Mouse (Mus musculus): ENCODE measurements around the gene Wfdc11. TPM values are rescaled to one million over a fixed set of nuclear protein-coding genes. Genes with fewer than 3 reads are reported as not detected.
"Not testable (repeated sequence)": the region's sequence is repeated elsewhere in the genome, so short reads cannot be mapped to it uniquely, and the experiment has no call there.

The Wfdc11 gene
- polyA plus RNA-seq, 1 experiment from 2014 or later: not detected

GRCm38 (mm10) chr2:164676103-164676502, 2.2 kb upstream of the Wfdc11 start:
- WGBS (ENCODE audit: missing documents): 87% methylated on average over 7 of the region's 7 CpGs
- H3K36me3 ChIP-seq (ENCODE audit: inconsistent target): no peaks in the 10 kb centered on the region
- H3K4me3 ChIP-seq (ENCODE audit: inconsistent target): no peak overlapping the region
- H3K79me2 ChIP-seq (ENCODE audit: inconsistent target): no peaks in the 10 kb centered on the region
- H3K27ac ChIP-seq: no peak overlapping the region

GRCm38 (mm10) chr2:164670938-164671337, 2.9 kb downstream of the Wfdc11 start:
- no peak overlapping the region for H3K4me3 ChIP-seq (ENCODE audit: inconsistent target)
- H3K36me3 ChIP-seq (ENCODE audit: inconsistent target): no peaks in the 10 kb centered on the region
- 33% methylated on average over 1 of the region's 1 CpGs for WGBS (ENCODE audit: missing documents)
- H3K27ac ChIP-seq: no peak overlapping the region
- no peaks in the 10 kb centered on the region for H3K79me2 ChIP-seq (ENCODE audit: inconsistent target)

DNA sequence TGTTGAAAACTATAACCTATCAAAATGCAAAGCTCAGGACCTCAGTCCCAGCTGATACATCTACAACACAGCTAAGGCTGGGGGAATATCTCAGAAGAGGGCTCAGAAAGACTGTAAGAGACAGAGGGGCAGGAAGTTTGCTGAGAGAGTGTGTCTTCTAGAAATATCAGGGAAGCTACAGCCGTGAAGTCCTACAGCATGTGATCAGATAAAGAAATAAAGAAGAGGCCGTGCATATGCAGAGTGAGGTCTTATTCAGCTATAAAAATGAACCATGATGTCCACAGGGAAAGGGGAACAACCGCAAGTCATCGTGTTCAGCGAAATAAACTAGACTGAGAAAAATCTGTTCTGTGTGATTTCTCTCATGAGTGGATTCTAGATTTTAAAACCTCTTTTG, 3.6 kb downstream of the Wfdc11 start:
- WGBS (ENCODE audit: missing documents): 82% methylated on average over 5 of the region's 5 CpGs
- H3K4me3 ChIP-seq (ENCODE audit: inconsistent target): no peak overlapping the region
- no peak overlapping the region for H3K27ac ChIP-seq
- H3K79me2 ChIP-seq (ENCODE audit: inconsistent target): no peaks in the 10 kb centered on the region
- H3K36me3 ChIP-seq (ENCODE audit: inconsistent target): no peaks in the 10 kb centered on the region

DNA sequence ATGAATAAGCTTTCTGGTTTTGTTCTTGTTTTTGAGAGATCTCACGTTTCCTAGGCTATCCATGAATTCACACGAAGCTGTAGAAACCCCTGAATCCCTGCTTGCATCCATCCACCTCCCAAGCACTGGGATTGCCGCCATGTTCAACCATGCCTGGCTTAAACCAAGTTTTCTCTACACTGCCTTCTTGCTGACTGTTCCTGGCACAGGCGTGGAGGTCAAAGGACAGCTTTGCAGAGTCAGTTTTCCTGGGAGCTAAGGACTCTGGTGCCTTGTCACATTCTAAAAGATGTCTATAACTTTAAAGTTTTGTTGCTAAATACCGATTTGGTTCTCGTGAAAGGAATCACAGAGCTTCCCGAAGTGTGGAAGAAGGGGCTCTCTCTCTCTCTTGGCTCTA, 9.0 kb downstream of the Wfdc11 start:
- Histone ChIP-seq H3K4me3 (ENCODE audit: inconsistent target) (no peak overlapping the region), H3K36me3 (ENCODE audit: inconsistent target) (no peaks in the 10 kb centered on the region), H3K79me2 (ENCODE audit: inconsistent target) (no peaks in the 10 kb centered on the region), H3K27ac (no peak overlapping the region)
- 90% methylated on average over 7 of the region's 7 CpGs for WGBS (ENCODE audit: missing documents)

- Histone ChIP-seq H3K4me3 (ENCODE audit: inconsistent target) (no peak within 1 kb of the TSS), H3K36me3 (ENCODE audit: inconsistent target) (no peaks in the 10 kb centered on the region), H3K27ac (no peak within 1 kb of the TSS), H3K79me2 (ENCODE audit: inconsistent target) (no peaks in the 10 kb centered on the region)
- 76% methylated on average over 9 of the region's 9 CpGs for WGBS (ENCODE audit: missing documents)
These were observed 17.4 kb downstream of the Wfdc11 start, which contains the start of gene Wfdc9 for GRCm38 (mm10) chr2:164656483-164656882. TSS of gene Wfdc9 (minus strand) at chr2:164656583.

- no peak within 1 kb of the TSS for H3K4me3 ChIP-seq (ENCODE audit: inconsistent target)
- H3K79me2 ChIP-seq (ENCODE audit: inconsistent target): no peaks in the 10 kb centered on the region
- H3K27ac ChIP-seq: no peak within 1 kb of the TSS
- 9% methylated on average over 11 of the region's 11 CpGs for WGBS (ENCODE audit: missing documents)
- no peaks in the 10 kb centered on the region for H3K36me3 ChIP-seq (ENCODE audit: inconsistent target)
These were observed 18.0 kb downstream of the Wfdc11 start, which contains the start of gene Wfdc10 for GRCm38 (mm10) chr2:164655858-164656257. TSS of gene Wfdc10 (plus strand) at chr2:164656046.

DNA sequence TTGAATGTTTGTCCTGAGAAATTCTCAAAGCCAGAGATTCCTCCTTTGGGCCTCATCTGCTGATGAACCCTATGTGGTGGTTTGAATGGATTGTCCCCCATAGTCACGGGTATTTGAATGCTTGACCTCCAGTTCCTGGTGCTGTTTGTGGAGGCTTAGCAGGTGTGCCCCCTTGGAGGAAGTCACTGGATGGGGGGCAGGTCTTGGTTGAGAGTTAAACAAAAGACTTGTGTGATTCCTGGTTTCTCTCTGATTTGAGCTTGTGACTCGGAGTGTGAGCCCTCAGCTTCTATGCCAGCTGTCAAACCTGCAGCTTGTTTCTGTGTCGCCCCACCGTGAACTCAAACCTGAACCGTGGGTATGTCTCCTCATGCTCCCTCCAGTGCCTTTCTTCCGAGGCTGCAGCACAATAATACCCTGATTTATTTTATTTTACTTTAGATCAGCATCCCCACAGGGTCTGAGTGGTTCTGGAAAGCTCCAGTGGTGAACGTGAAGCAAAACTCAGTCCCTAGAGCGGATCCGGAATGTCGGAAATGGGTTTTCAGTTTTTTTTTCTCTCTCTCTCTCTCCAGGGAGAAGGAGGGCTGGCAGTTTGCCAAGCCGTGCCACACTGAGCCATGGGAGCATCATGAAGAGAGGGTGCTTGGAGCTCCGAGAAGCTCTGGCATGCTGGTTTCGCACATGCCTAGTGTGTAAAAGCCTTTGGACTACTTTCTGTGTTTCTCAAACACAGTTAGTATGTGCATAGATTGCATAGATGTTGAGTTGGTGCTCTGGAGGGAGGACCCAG, 31.8 kb downstream of the Wfdc11 start:
- Histone ChIP-seq H3K27ac (no peak overlapping the region), H3K4me3 (ENCODE audit: inconsistent target) (no peak overlapping the region), H3K79me2 (ENCODE audit: inconsistent target) (no peaks in the 10 kb centered on the region), H3K36me3 (ENCODE audit: inconsistent target) (no peaks in the 10 kb centered on the region)
- 92% methylated on average over 13 of the region's 13 CpGs for WGBS (ENCODE audit: missing documents)

DNA sequence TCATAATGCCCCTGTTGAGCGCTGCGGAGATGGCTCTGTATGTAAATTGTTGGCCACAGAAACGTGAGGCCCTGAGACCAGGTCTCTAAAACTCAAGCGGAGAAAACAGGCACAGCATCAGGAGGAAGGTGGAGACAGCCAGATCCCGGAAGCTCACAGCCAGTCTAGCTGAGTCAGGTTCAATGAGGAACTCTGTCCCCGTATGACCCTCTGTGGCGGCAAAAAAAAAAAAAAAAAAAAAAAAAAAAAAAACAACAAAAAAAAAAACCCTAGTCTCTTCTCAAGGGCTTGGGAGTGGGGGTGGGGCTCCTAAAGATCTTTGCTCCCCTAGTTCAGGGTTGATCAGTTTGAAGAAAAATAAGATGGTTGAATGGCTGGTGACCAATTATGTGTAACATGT, 32.8 kb downstream of the Wfdc11 start:
- H3K36me3 ChIP-seq (ENCODE audit: inconsistent target): no peaks in the 10 kb centered on the region
- H3K79me2 ChIP-seq (ENCODE audit: inconsistent target): no peaks in the 10 kb centered on the region
- no peak overlapping the region for H3K4me3 ChIP-seq (ENCODE audit: inconsistent target)
- WGBS (ENCODE audit: missing documents): 5% methylated on average over 6 of the region's 7 CpGs
- peak overlapping the region; percentile 28; the same call in 1 of the 2 replicates for H3K27ac ChIP-seq

DNA sequence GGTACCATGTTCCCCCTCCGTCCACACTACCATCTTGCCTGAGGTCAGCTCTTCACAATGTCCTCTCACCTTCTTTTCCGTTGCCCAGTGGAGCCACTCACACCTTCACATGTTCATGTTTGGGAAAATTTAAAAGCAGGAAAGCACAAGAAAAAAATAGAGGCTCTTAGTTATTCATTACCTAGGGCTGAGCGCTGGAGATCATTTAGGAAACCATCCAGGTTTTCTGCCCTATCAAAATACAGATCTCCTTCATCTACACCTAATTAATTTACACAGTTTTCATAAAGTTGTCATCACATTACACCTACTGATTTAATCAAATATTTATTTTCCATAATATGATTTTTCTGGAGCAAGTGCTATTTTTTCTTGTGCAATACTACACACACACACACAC, 35.2 kb downstream of the Wfdc11 start, which contains the start of gene Wfdc16:
Gene Wfdc16, minus strand, starts transcription at position 101 of the 400 bp plus-strand sequence.
- WGBS (ENCODE audit: missing documents): 95% methylated on average over 3 of the region's 3 CpGs
- Histone ChIP-seq H3K36me3 (ENCODE audit: inconsistent target) (no peaks in the 10 kb centered on the region), H3K27ac (no peak within 1 kb of the TSS), H3K4me3 (ENCODE audit: inconsistent target) (no peak within 1 kb of the TSS), H3K79me2 (ENCODE audit: inconsistent target) (no peaks in the 10 kb centered on the region)

DNA sequence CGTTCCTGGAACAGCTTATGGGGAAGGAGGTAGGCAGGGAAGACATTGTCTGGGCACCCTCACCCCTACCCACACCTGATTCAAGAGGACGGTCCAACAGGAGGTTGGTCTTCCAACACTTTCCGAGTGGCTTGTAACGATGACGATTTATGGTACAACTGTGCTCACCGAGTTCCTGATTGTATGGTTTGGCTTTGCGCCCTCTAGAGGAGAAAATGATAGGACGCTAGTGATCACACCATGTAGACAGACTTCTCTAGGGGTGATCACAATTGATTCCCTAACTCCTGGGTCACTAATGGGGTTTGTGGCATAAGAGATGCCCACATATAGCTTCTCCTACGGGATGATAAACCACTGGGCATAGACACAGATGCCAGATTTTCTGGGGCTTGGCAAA, 38.6 kb downstream of the Wfdc11 start:
- Histone ChIP-seq H3K27ac (no peak overlapping the region), H3K36me3 (ENCODE audit: inconsistent target) (no peaks in the 10 kb centered on the region), H3K4me3 (ENCODE audit: inconsistent target) (no peak overlapping the region), H3K79me2 (ENCODE audit: inconsistent target) (no peaks in the 10 kb centered on the region)
- 94% methylated on average over 9 of the region's 9 CpGs for WGBS (ENCODE audit: missing documents)

GRCm38 (mm10) chr2:164621775-164622174, 52.1 kb downstream of the Wfdc11 start:
- Histone ChIP-seq H3K79me2 (ENCODE audit: inconsistent target) (no peaks in the 10 kb centered on the region), H3K27ac (no peak overlapping the region), H3K4me3 (ENCODE audit: inconsistent target) (no peak overlapping the region), H3K36me3 (ENCODE audit: inconsistent target) (no peaks in the 10 kb centered on the region)
- 70% methylated on average over 4 of the region's 4 CpGs for WGBS (ENCODE audit: missing documents)

DNA sequence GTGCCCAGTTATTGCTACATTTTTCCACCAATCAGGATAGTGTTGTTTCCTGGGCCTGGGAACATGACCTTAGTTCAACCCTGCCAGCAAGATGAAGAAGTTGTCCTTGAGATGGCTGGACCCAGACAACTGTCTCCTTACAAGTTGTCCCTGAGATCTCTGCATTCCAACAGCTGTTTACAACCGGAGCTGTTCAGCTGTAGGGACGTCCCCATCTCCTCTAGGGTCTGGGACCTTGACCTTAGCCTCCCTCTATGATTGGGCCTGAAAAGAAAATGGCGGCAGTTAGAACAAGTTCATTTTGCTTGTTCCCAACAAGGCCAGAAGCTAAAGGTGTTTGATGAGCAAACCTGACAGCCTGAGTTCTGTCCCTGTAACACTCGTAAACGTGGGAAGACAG, 54.8 kb downstream of the Wfdc11 start:
- no peak overlapping the region for H3K4me3 ChIP-seq (ENCODE audit: inconsistent target)
- WGBS (ENCODE audit: missing documents): 89% methylated on average over 5 of the region's 5 CpGs
- no peaks in the 10 kb centered on the region for H3K79me2 ChIP-seq (ENCODE audit: inconsistent target)
- H3K27ac ChIP-seq: no peak overlapping the region
- no peaks in the 10 kb centered on the region for H3K36me3 ChIP-seq (ENCODE audit: inconsistent target)

GRCm38 (mm10) chr2:164615386-164615785, 58.5 kb downstream of the Wfdc11 start:
- H3K4me3 ChIP-seq (ENCODE audit: inconsistent target): no peak overlapping the region
- no peak overlapping the region for H3K27ac ChIP-seq
- 96% methylated on average over 3 of the region's 3 CpGs for WGBS (ENCODE audit: missing documents)
- no peaks in the 10 kb centered on the region for H3K79me2 ChIP-seq (ENCODE audit: inconsistent target)
- no peaks in the 10 kb centered on the region for H3K36me3 ChIP-seq (ENCODE audit: inconsistent target)

DNA sequence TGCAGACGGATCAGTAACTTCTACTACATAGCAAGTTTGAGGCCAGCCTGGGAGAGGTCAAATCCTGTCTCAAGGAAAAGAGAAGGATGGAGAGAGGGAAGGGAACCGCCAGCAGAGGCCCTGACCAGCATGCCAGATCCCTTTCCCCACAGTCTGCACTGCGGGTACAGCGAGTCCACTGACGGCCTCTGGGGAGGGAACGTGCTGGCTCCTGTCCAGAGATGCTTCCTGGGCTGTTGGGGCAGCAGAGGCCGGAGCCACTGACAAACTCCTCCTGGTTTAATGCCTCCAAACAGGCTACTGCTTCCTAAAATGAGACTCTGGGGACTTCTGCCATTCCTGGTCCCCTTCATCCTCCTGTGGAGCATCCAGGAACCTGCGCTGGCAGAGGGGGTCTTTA, 60.4 kb downstream of the Wfdc11 start, which contains the start of the genes Wfdc6b and Wfdc8:
Gene Wfdc6b, plus strand, starts transcription at position 52 of the 400 bp plus-strand sequence.
Gene Wfdc8, minus strand, starts transcription at position 156 of the 400 bp plus-strand sequence.
- not testable (repeated sequence) for H3K36me3 ChIP-seq (ENCODE audit: inconsistent target); H3K27ac ChIP-seq; H3K79me2 ChIP-seq (ENCODE audit: inconsistent target); H3K4me3 ChIP-seq (ENCODE audit: inconsistent target)
- 73% methylated on average over 6 of the region's 8 CpGs for WGBS (ENCODE audit: missing documents)

All from macrophage (primary cell).